Comparison of ENCODE assay signal across 22 mouse cellular contexts in genomic region chrX:102936743-102937142, GRCm38 (mm10). TPM values are rescaled to one million over a fixed set of nuclear protein-coding genes. Genes with fewer than 3 reads are reported as not detected.
"Had no signal": no experiment of that assay in that cellular context is flagged by ENCODE, and none has a peak within 500 bp of the region (broad histone marks: within the 10 kb centered on the region; RNA-seq: fewer than 3 reads in every experiment).

No protein-coding gene starts in this region.

- H3K4me1 ChIP-seq: limb, embryonic 12.5 days; liver, embryonic 13.5 days; lung, embryonic 15.5 days; stomach, embryonic 15.5 days had no signal

- ATAC-seq: midbrain, embryonic 13.5 days had no signal

- H3K36me3 ChIP-seq: limb, embryonic 12.5 days; liver, embryonic 13.5 days; lung, embryonic 15.5 days; midbrain, embryonic 13.5 days; stomach, embryonic 15.5 days had no signal

- H3K4me2 ChIP-seq: limb, embryonic 12.5 days; liver, embryonic 13.5 days; lung, embryonic 15.5 days; midbrain, embryonic 13.5 days; stomach, embryonic 15.5 days had no signal

- H3K4me3 ChIP-seq: limb, embryonic 12.5 days; liver, embryonic 13.5 days; lung, embryonic 15.5 days; midbrain, embryonic 13.5 days; stomach, embryonic 15.5 days had no signal

- H3K9ac ChIP-seq: limb, embryonic 12.5 days; liver, embryonic 13.5 days; lung, embryonic 15.5 days; midbrain, embryonic 13.5 days; stomach, embryonic 15.5 days had no signal

- H3K27ac ChIP-seq: limb, embryonic 12.5 days; liver, embryonic 13.5 days; lung, embryonic 15.5 days; midbrain, embryonic 13.5 days; stomach, embryonic 15.5 days had no signal

- H3K9me3 ChIP-seq: limb, embryonic 12.5 days; liver, embryonic 13.5 days; lung, embryonic 15.5 days; midbrain, embryonic 13.5 days; stomach, embryonic 15.5 days had no signal

- DNase-seq: kidney, adult 11 months; kidney, adult 9 months; kidney, postnatal 14 days; layer of hippocampus, adult 9-11 months; layer of hippocampus, postnatal 36 days; liver; liver, embryonic 13.5 days; right cerebral cortex, postnatal 14 days; thymus, adult 2 months; thymus, postnatal 25 days had no signal

RNA-seq across cellular contexts. Expression of gene 1700018G05Rik, which starts 8.6 kb away (rescaled TPM):
- total RNA-seq: layer of hippocampus, adult 18-20 months; layer of hippocampus, postnatal 36 days; left cerebral cortex, postnatal 36 days; megakaryocyte progenitor cell, adult 5-6 weeks; midbrain, postnatal 0 days had no signal
- polyA plus RNA-seq: intestine, embryonic 14.5 days; limb, embryonic 12.5 days; liver, embryonic 13.5 days; lung, embryonic 15.5 days; midbrain, embryonic 13.5 days; midbrain, postnatal 0 days; neural tube, embryonic 14.5 days; spleen, adult 2 months; stomach, embryonic 15.5 days; thymus, adult 2 months; urinary bladder, adult 2 months had no signal

RNA-seq across cellular contexts. Expression of gene 1700011M02Rik, which starts 28.0 kb away (rescaled TPM):
- total RNA-seq: layer of hippocampus, adult 18-20 months; layer of hippocampus, postnatal 36 days; left cerebral cortex, postnatal 36 days; megakaryocyte progenitor cell, adult 5-6 weeks; midbrain, postnatal 0 days had no signal
- polyA plus RNA-seq: intestine, embryonic 14.5 days; limb, embryonic 12.5 days; liver, embryonic 13.5 days; lung, embryonic 15.5 days; midbrain, embryonic 13.5 days; midbrain, postnatal 0 days; neural tube, embryonic 14.5 days; spleen, adult 2 months; stomach, embryonic 15.5 days; thymus, adult 2 months; urinary bladder, adult 2 months had no signal

RNA-seq across cellular contexts. Expression of gene Dmrtc1a, which starts 28.3 kb away (rescaled TPM):
- polyA plus RNA-seq: liver, embryonic 13.5 days had no signal
